Mouse (Mus musculus) heart, embryonic 11.5 days (tissue): ENCODE results near the gene Mchr1. TPM values are rescaled to one million over a fixed set of nuclear protein-coding genes. Genes with fewer than 3 reads are reported as not detected.

Source experiments
- ATAC-seq: fragments of 200-750 bp; cut with Nextera tagmentation; replicated peaks from 2 replicates; pipeline ENCODE4 v1.8.0; 2017; ENCODE audit warnings: moderate library complexity; ENCODE audit not compliant: insufficient number of reproducible peaks, low FRiP score, low TSS enrichment
- H3K27ac ChIP-seq: fragments of 300-500 bp; sonication (generic); 2 replicates; pipeline ENCODE4 v1.5.1; 2014; ENCODE audit warnings: mild to moderate bottlenecking, low read depth, low read length
- H3K27me3 ChIP-seq: fragments of 300-500 bp; sonication (generic); 2 replicates; pipeline ENCODE4 v1.6.1; 2014; ENCODE audit warnings: mild to moderate bottlenecking, low read length, mixed read lengths; ENCODE audit not compliant: control insufficient read depth, insufficient read depth
- H3K36me3 ChIP-seq: fragments of 300-500 bp; sonication (generic); 2 replicates; pipeline ENCODE4 v1.6.1; 2014; ENCODE audit warnings: mild to moderate bottlenecking, low read length, moderate library complexity, mixed read lengths; ENCODE audit not compliant: control insufficient read depth, insufficient read depth
- H3K4me1 ChIP-seq: fragments of 300-500 bp; sonication (generic); 2 replicates; pipeline ENCODE4 v1.6.1; 2014; ENCODE audit warnings: low read length; ENCODE audit not compliant: control insufficient read depth, insufficient read depth
- H3K4me2 ChIP-seq: fragments of 300-500 bp; sonication (generic); 2 replicates; pipeline ENCODE4 v1.6.1; 2014; ENCODE audit warnings: mild to moderate bottlenecking, moderate library complexity
- H3K4me3 ChIP-seq: fragments of 300-500 bp; sonication (generic); 2 replicates; pipeline ENCODE4 v1.5.1; 2014; ENCODE audit warnings: low read depth, low read length
- H3K9ac ChIP-seq: fragments of 300-500 bp; sonication (generic); 2 replicates; pipeline ENCODE4 v1.6.1; 2014; ENCODE audit warnings: mild to moderate bottlenecking, low read depth, low read length, moderate library complexity
- H3K9me3 ChIP-seq: fragments of 300-500 bp; sonication (generic); replicated peaks from 2 replicates; pipeline ENCODE4 v1.6.1; 2016; ENCODE audit warnings: low read length; ENCODE audit not compliant: control insufficient read depth
- WGBS: fragments of 180-500 bp; shearing (Covaris S2); extraction: QIAGEN DNeasy Blood & Tissue Kit; methylation state at CpG from one replicate; pipeline ENCODE4 v1.1.7; 2014; ENCODE audit not compliant: insufficient replicate concordance; 5-methylcytosine and 5-hydroxymethylcytosine counted together
- polyA plus RNA-seq: library from polyadenylated mRNA; unstranded; fragments of >200 nt; fragmentation: Nextera tagmentation; extraction: Ambion mirVana; gene quantifications from 2 replicates; pipeline ENCODE4 v1.2.1, GENCODE M21; 2014

Gene Mchr1
- polyA plus RNA-seq, 1 experiment from 2014 or later = not detected

GRCm38 (mm10) chr15:81272305-81273053, 37.2 kb downstream of the Mchr1 start:
- peaks cover 3% of the 10 kb centered on the region; the same call in 1 of the 2 replicates for H3K4me1 ChIP-seq
- H3K9ac ChIP-seq = no peak overlapping the region
- WGBS = 19% methylated on average over 13 of the region's 13 CpGs
- no peak for ATAC-seq
- H3K27ac ChIP-seq = no peak overlapping the region
- peak overlapping the region; percentile 17 for H3K4me2 ChIP-seq
- H3K27me3 ChIP-seq = no peaks in the 10 kb centered on the region; the same call in 1 of the 2 replicates
- H3K36me3 ChIP-seq = no peaks in the 10 kb centered on the region
- no peaks in the 10 kb centered on the region for H3K9me3 ChIP-seq
- no peak overlapping the region for H3K4me3 ChIP-seq

DNA sequence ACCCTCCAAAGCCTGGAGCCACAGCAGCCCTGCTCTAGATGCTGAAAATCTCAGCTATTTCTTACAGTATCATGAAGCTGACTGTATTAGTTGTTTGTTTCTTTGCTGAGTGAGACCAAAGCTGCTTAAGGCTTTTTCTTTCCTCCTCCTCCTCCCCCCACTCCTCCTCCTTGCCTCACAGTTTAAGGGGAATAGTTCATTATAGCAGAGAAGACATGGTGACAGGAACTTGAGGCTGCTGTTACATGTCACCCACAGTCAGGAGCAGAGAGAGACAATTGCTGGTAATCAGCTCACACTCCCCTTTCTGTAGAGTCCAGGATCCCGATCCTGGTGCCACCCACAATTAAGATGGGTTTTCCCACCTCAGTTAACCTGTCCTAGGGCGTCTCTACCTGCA, 38.1 kb downstream of the Mchr1 start:
- ATAC-seq = no peak
- H3K9ac ChIP-seq = no peak overlapping the region
- 36% methylated on average over 2 of the region's 2 CpGs for WGBS

DNA sequence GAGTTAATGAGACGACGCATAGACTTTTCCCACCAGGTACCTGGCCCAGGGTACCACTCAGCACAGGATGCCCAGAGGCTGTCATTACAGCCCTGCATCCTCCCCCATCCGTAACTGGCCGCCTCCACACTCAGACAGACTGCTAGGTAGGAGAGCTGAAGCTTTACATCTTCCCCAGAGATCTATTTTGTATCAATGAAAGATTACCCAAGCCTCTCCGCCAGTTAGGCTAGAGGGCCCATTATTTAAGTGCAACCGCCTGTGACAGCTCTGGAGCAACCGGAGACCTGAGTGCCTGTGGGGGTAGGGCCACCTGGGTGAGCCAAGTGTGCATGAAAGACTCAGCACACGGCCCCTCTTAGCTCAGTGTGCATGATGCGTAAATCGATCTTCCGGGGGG, 42.6 kb downstream of the Mchr1 start:
- Histone ChIP-seq H3K4me3 (no peak overlapping the region), H3K27me3 (no peaks in the 10 kb centered on the region), H3K9ac (no peak overlapping the region), H3K36me3 (no peaks in the 10 kb centered on the region), H3K27ac (no peak overlapping the region), H3K4me1 (no peaks in the 10 kb centered on the region), H3K9me3 (no peaks in the 10 kb centered on the region), H3K4me2 (no peak overlapping the region)
- WGBS = 41% methylated on average over 11 of the region's 11 CpGs
- no peak for ATAC-seq

More for the DNA sequence above, 38.1 kb downstream of the Mchr1 start:
- no peak overlapping the region for H3K4me3 ChIP-seq
- H3K27me3 ChIP-seq = no peaks in the 10 kb centered on the region; the same call in 1 of the 2 replicates
- H3K27ac ChIP-seq = no peak overlapping the region
- no peak overlapping the region for H3K4me2 ChIP-seq
- H3K36me3 ChIP-seq = no peaks in the 10 kb centered on the region
- H3K4me1 ChIP-seq = peaks cover 3% of the 10 kb centered on the region; the same call in 1 of the 2 replicates
- H3K9me3 ChIP-seq = no peaks in the 10 kb centered on the region

GRCm38 (mm10) chr15:81278699-81279098, 43.4 kb downstream of the Mchr1 start:
- no peak overlapping the region for H3K27ac ChIP-seq
- H3K9me3 ChIP-seq = no peaks in the 10 kb centered on the region
- no peak overlapping the region for H3K4me2 ChIP-seq
- no peaks in the 10 kb centered on the region for H3K4me1 ChIP-seq
- no peak overlapping the region for H3K4me3 ChIP-seq
- no peaks in the 10 kb centered on the region for H3K36me3 ChIP-seq
- H3K27me3 ChIP-seq = no peaks in the 10 kb centered on the region
- no peak for ATAC-seq
- H3K9ac ChIP-seq = no peak overlapping the region
- 77% methylated on average over 6 of the region's 6 CpGs for WGBS

GRCm38 (mm10) chr15:81284121-81284734, 48.9 kb downstream of the Mchr1 start:
- no peaks in the 10 kb centered on the region for H3K4me1 ChIP-seq
- H3K27me3 ChIP-seq = no peaks in the 10 kb centered on the region
- H3K36me3 ChIP-seq = no peaks in the 10 kb centered on the region
- no peaks in the 10 kb centered on the region for H3K9me3 ChIP-seq
- H3K4me2 ChIP-seq = no peak overlapping the region
- no peak for ATAC-seq
- H3K9ac ChIP-seq = no peak overlapping the region
- WGBS = 75% methylated on average over 9 of the region's 9 CpGs
- no peak overlapping the region for H3K27ac ChIP-seq
- no peak overlapping the region for H3K4me3 ChIP-seq

Other genes with a start within 250 kb of the Mchr1 start
- 15.3 and 20.9 TPM in 2 replicates for gene Mrtfa, start 44.7 kb upstream of the Mchr1 start, polyA plus RNA-seq
- gene Slc25a17, start 125.3 kb downstream of the Mchr1 start, polyA plus RNA-seq = 58.7 and 59.6 TPM in 2 replicates
- 138 and 140 TPM in 2 replicates for gene St13, start 164.6 kb downstream of the Mchr1 start, polyA plus RNA-seq
- gene Xpnpep3, start 164.6 kb downstream of the Mchr1 start, polyA plus RNA-seq = 9.6 and 11.4 TPM in 2 replicates
- gene Dnajb7, start 172.8 kb downstream of the Mchr1 start, polyA plus RNA-seq = 1.1 and 1.2 TPM in 2 replicates
- gene Rbx1, start 230.8 kb downstream of the Mchr1 start, polyA plus RNA-seq = 397 and 442 TPM in 2 replicates